Mouse (Mus musculus) lung, postnatal 0 days (tissue): ENCODE data around the gene Fbln5.

ENCODE experiments used
- CTCF ChIP-seq: IDR thresholded peaks from 2 replicates; pipeline ENCODE4 v1.5.1; 2016; ENCODE audit warnings: antibody characterized with exemption, mild to moderate bottlenecking
- EP300 ChIP-seq: IDR thresholded peaks from 2 replicates; pipeline ENCODE4 v1.6.1; 2016; ENCODE audit warnings: antibody characterized with exemption, mild to moderate bottlenecking, control low read depth

DNA sequence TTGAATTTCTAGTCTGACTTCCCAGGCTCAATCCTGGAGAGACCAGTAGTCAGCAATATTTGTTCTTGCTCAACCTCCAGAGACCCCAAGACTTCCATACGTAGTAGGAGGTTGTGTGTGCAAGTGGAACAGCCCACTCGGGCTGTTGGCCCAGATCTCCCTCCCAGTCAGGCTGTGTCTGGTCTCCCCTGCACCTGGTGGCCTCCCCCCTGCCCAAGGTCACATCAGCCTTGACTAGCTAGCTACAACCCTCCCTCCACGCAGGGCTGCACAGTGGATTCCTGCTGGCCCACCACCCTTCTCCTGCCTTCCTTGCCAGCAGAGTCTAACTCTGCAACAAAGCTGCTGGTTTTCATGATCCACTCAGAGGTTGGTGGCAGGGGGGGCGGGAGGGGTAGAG, 12.4 kb upstream of the Fbln5 start:
- no peak for TF ChIP-seq CTCF
- TF ChIP-seq EP300, result no peak
